Mouse (Mus musculus): ENCODE results near the gene Naaladl1. TPM values are rescaled to one million over a fixed set of nuclear protein-coding genes. Genes with fewer than 3 reads are reported as not detected.

The Naaladl1 gene
- polyA plus RNA-seq (2016; fragmentation: Nextera tagmentation; extraction: Ambion mirVana) = 0.54 and 0.70 TPM in 2 replicates

GRCm38 (mm10) chr19:6105586-6105985 lies at the start of gene Naaladl1:
Gene Naaladl1 (plus strand): TSS chr19:6105782.
- H3K9me3 ChIP-seq (replicated peaks) = no peaks in the 10 kb centered on the region
- no peaks in the 10 kb centered on the region for H3K27me3 ChIP-seq
- H3K36me3 ChIP-seq = no peaks in the 10 kb centered on the region
- no peak within 1 kb of the TSS for H3K4me2 ChIP-seq (replicated peaks)
- 86% methylated on average over 7 of the region's 7 CpGs for WGBS
- H3K27ac ChIP-seq = no peak within 1 kb of the TSS
- no peak for ATAC-seq (ENCODE audit: low FRiP score)
- no peak within 1 kb of the TSS for H3K9ac ChIP-seq
- no peak within 1 kb of the TSS for H3K4me3 ChIP-seq
- H3K4me1 ChIP-seq = no peaks in the 10 kb centered on the region

DNA sequence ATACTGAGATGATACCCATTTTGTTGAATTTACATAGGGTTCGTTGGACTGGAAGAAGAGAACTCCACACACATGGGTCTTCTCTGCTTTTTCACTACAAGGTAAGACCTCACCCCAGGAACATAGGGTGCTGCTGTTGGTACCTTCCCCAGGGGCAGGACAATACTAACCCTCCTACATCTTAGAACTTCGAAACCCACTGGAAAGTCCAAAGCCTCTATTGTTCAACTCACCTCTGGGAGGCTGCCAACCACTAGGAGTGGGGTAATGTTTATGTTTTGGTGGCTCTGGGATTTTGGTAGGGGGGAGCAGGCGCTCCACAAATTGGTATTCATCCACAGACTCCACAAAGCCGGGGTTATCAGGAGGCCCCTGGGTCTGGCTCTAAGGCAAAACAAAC lies 48.9 kb upstream of the Naaladl1 start:
- H3K27me3 ChIP-seq = no peaks in the 10 kb centered on the region
- peak overlapping the region; percentile 88 for H3K4me3 ChIP-seq
- 66% methylated on average over 4 of the region's 4 CpGs for WGBS
- no peak overlapping the region for H3K27ac ChIP-seq
- H3K9me3 ChIP-seq (replicated peaks) = no peaks in the 10 kb centered on the region
- H3K36me3 ChIP-seq = peaks cover 51% of the 10 kb centered on the region
- peak overlapping the region; percentile 89; the same call in 1 of the 2 replicates for H3K9ac ChIP-seq
- ATAC-seq (ENCODE audit: low FRiP score) = no peak
- H3K4me2 ChIP-seq (replicated peaks) = peak overlapping the region; percentile 87
- H3K4me1 ChIP-seq = peaks cover 21% of the 10 kb centered on the region

DNA sequence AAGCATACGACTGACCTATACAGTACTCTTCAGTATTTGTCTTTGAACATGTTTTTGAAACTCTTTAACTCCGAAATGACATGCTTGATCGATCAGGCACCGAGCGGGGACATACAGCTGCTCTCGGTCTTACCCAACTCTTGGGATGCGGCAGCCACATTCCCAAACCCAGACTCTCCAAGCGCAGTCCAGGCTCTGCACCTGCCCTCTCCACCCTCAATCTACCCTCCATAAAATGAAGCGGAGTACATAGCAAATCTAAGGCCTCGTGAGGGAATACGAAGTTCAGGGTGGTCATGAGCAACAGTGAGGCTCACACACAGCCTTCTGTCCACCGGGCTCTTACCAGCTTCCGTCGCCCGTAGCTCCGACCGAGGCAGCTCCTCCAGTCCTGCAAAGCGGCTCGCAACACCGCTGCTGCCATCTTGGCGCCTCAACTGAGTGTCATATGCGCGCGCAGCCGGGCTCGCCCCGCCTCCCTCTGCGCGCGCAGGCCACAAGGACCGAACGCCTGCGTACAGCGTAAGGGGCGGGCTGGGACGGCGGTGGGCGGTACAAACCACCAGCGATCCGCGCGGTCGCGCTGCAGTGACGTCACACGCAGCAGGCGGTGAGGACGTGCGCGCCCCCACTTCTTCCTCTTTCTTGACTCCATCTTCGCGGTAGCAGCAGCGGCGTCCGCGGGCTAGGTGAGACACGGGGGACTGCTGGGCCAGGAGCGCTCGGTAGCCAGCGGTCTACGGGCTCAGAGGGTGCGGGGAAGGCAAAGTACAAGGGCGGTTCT lies 48.1 kb upstream of the Naaladl1 start, which contains the start of the genes Mrpl49 and Fau:
Gene Mrpl49, minus strand, starts transcription at position 473 of the 784 bp plus-strand sequence.
Gene Fau, plus strand, starts transcription at position 532 of the 784 bp plus-strand sequence.
- Histone ChIP-seq H3K4me2 (replicated peaks) (peak within 1 kb of the TSS; percentile 87), H3K36me3 (peaks cover 43% of the 10 kb centered on the region), H3K4me1 (peaks cover 29% of the 10 kb centered on the region), H3K4me3 (peak within 1 kb of the TSS; percentile 88), H3K9ac (peak within 1 kb of the TSS; percentile 89), H3K9me3 (replicated peaks) (no peaks in the 10 kb centered on the region), H3K27ac (peak within 1 kb of the TSS; percentile 80), H3K27me3 (no peaks in the 10 kb centered on the region)
- ATAC-seq (ENCODE audit: low FRiP score) = peak; percentile 86
- WGBS = under 1% methylated on average over 62 of the region's 63 CpGs

GRCm38 (mm10) chr19:6058513-6058912 lies 47.1 kb upstream of the Naaladl1 start:
- H3K4me2 ChIP-seq (replicated peaks) = peak overlapping the region; percentile 87
- peaks cover 39% of the 10 kb centered on the region for H3K4me1 ChIP-seq
- ATAC-seq (ENCODE audit: low FRiP score) = no peak
- WGBS = 42% methylated on average over 5 of the region's 5 CpGs
- H3K27ac ChIP-seq = peak overlapping the region; percentile 80; the same call in 1 of the 2 replicates
- H3K9ac ChIP-seq = peak overlapping the region; percentile 89
- H3K27me3 ChIP-seq = no peaks in the 10 kb centered on the region
- no peaks in the 10 kb centered on the region for H3K9me3 ChIP-seq (replicated peaks)
- H3K4me3 ChIP-seq = peak overlapping the region; percentile 88
- peaks cover 34% of the 10 kb centered on the region for H3K36me3 ChIP-seq

DNA sequence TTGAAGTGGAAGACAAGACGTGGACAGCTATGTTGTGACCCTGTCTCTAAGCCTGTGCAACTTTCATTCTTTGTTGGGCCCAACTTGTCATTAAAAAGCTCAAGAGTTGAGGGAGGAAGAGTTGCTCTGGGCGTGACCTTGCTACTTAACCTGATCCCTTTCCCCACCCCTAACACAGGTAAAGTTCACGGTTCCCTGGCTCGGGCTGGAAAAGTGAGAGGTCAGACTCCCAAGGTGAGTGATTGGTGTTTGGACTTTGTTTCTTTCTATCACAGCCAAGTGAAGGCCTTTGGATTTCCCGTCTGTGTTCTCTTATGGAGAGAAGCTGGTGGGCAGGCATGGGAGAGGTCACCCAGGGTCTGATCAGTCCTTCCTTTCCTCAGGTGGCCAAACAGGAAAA lies 46.6 kb upstream of the Naaladl1 start:
- ATAC-seq (ENCODE audit: low FRiP score) = no peak
- H3K4me3 ChIP-seq = peak overlapping the region; percentile 88; the same call in 1 of the 2 replicates
- H3K27me3 ChIP-seq = no peaks in the 10 kb centered on the region
- WGBS = 90% methylated on average over 5 of the region's 5 CpGs
- H3K27ac ChIP-seq = no peak overlapping the region
- H3K9ac ChIP-seq = peak overlapping the region; percentile 89
- peak overlapping the region; percentile 87 for H3K4me2 ChIP-seq (replicated peaks)
- H3K36me3 ChIP-seq = peaks cover 34% of the 10 kb centered on the region
- H3K4me1 ChIP-seq = peaks cover 41% of the 10 kb centered on the region
- no peaks in the 10 kb centered on the region for H3K9me3 ChIP-seq (replicated peaks)

GRCm38 (mm10) chr19:6061021-6061533 lies 44.5 kb upstream of the Naaladl1 start, which contains the start of gene Znhit2:
Gene Znhit2 (plus strand): TSS chr19:6061192.
- peak within 1 kb of the TSS; percentile 85 for H3K4me3 ChIP-seq
- H3K27me3 ChIP-seq = no peaks in the 10 kb centered on the region
- H3K4me2 ChIP-seq (replicated peaks) = peak within 1 kb of the TSS; percentile 94
- under 1% methylated on average over 58 of the region's 58 CpGs for WGBS
- H3K27ac ChIP-seq = peak within 1 kb of the TSS; percentile 95
- peak; percentile 52 for ATAC-seq (ENCODE audit: low FRiP score)
- no peaks in the 10 kb centered on the region for H3K9me3 ChIP-seq (replicated peaks)
- peak within 1 kb of the TSS; percentile 91 for H3K9ac ChIP-seq
- H3K36me3 ChIP-seq = peaks cover 15% of the 10 kb centered on the region
- H3K4me1 ChIP-seq = peaks cover 46% of the 10 kb centered on the region

GRCm38 (mm10) chr19:6061641-6062302 lies 43.8 kb upstream of the Naaladl1 start:
- Histone ChIP-seq H3K4me2 (replicated peaks) (peak overlapping the region; percentile 94), H3K9me3 (replicated peaks) (no peaks in the 10 kb centered on the region), H3K4me1 (peaks cover 46% of the 10 kb centered on the region), H3K4me3 (peak overlapping the region; percentile 85), H3K27ac (peak overlapping the region; percentile 95), H3K36me3 (peaks cover 15% of the 10 kb centered on the region), H3K27me3 (no peaks in the 10 kb centered on the region), H3K9ac (peak overlapping the region; percentile 91)
- WGBS = 2% methylated on average over 44 of the region's 44 CpGs
- no peak for ATAC-seq (ENCODE audit: low FRiP score)

DNA sequence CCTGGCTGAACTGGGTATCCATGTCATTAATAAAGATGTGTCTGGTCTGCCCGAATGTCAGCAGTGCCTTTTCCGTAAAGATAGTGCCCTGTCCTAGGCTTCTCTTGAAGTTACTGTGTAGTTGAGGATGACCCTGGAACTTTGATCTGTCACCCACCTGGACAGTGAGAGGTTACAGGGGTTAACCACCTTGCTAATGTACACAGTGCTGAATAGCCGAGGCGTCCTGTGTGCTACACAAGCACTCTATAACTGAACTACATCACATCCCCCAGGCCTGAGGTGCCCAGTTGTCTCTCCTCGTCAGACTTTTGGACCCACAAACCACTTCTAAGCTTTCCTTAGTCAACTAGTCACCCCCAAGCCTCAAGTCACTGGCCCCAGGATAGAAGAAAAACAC lies 43.2 kb upstream of the Naaladl1 start:
- H3K4me1 ChIP-seq = peaks cover 48% of the 10 kb centered on the region

GRCm38 (mm10) chr19:6063081-6063480 lies 42.5 kb upstream of the Naaladl1 start:
- H3K9ac ChIP-seq = peak overlapping the region; percentile 91; the same call in 1 of the 2 replicates
- H3K9me3 ChIP-seq (replicated peaks) = no peaks in the 10 kb centered on the region
- ATAC-seq (ENCODE audit: low FRiP score) = no peak
- peaks cover 55% of the 10 kb centered on the region for H3K4me1 ChIP-seq
- peak overlapping the region; percentile 94; the same call in 1 of the 2 replicates for H3K4me2 ChIP-seq (replicated peaks)
- H3K27ac ChIP-seq = no peak overlapping the region
- H3K4me3 ChIP-seq = no peak overlapping the region
- WGBS = 95% methylated on average over 6 of the region's 6 CpGs
- H3K36me3 ChIP-seq = peaks cover 15% of the 10 kb centered on the region
- H3K27me3 ChIP-seq = no peaks in the 10 kb centered on the region

More for the DNA sequence above, 43.2 kb upstream of the Naaladl1 start:
- Histone ChIP-seq H3K36me3 (peaks cover 15% of the 10 kb centered on the region), H3K4me3 (peak overlapping the region; percentile 85), H3K27me3 (no peaks in the 10 kb centered on the region), H3K9ac (peak overlapping the region; percentile 91), H3K9me3 (replicated peaks) (no peaks in the 10 kb centered on the region), H3K4me2 (replicated peaks) (peak overlapping the region; percentile 94), H3K27ac (no peak overlapping the region; the same call in 1 of the 2 replicates)
- 66% methylated on average over 5 of the region's 5 CpGs for WGBS
- ATAC-seq (ENCODE audit: low FRiP score) = no peak

- WGBS = 36% methylated on average over 5 of the region's 5 CpGs
- Histone ChIP-seq H3K4me2 (replicated peaks) (peak overlapping the region; percentile 96), H3K27ac (peak overlapping the region; percentile 93), H3K27me3 (no peaks in the 10 kb centered on the region), H3K9ac (peak overlapping the region; percentile 78), H3K36me3 (peaks cover 28% of the 10 kb centered on the region), H3K9me3 (replicated peaks) (no peaks in the 10 kb centered on the region), H3K4me1 (peaks cover 48% of the 10 kb centered on the region), H3K4me3 (peak overlapping the region; percentile 51)
- ATAC-seq (ENCODE audit: low FRiP score) = no peak
Measured at GRCm38 (mm10) chr19:6066571-6066970, 39.0 kb upstream of the Naaladl1 start.

GRCm38 (mm10) chr19:6067011-6067723 lies 38.4 kb upstream of the Naaladl1 start:
- H3K36me3 ChIP-seq = peaks cover 28% of the 10 kb centered on the region
- H3K27ac ChIP-seq = peak overlapping the region; percentile 93
- peak overlapping the region; percentile 78 for H3K9ac ChIP-seq
- WGBS = 1% methylated on average over 30 of the region's 30 CpGs
- no peaks in the 10 kb centered on the region for H3K9me3 ChIP-seq (replicated peaks)
- peak; percentile 78 for ATAC-seq (ENCODE audit: low FRiP score)
- no peaks in the 10 kb centered on the region for H3K27me3 ChIP-seq
- peak overlapping the region; percentile 51 for H3K4me3 ChIP-seq
- H3K4me2 ChIP-seq (replicated peaks) = peak overlapping the region; percentile 96
- peaks cover 43% of the 10 kb centered on the region for H3K4me1 ChIP-seq
